Comparison of ENCODE assay signal across 9 mouse cellular contexts in genomic region chr8:120572534-120572933, GRCm38 (mm10). TPM values are rescaled to one million over a fixed set of nuclear protein-coding genes. Genes with fewer than 3 reads are reported as not detected.
DNase-seq lines count a peak whose midpoint lies in the region; ATAC-seq lines count a peak whose summit lies in the region.
"Had no signal": no experiment of that assay in that cellular context is flagged by ENCODE, and none has a peak within 500 bp of the region (broad histone marks: within the 10 kb centered on the region; RNA-seq: fewer than 3 reads in every experiment).

No protein-coding gene starts in this region.

- H3K4me1 ChIP-seq in heart, embryonic 12.5 days (replicated peaks): peaks cover 45% of the 10 kb centered on the region

- DNase-seq in frontal cortex, postnatal 14 days (ENCODE audit: low spot score in 2 of 2): no peak
- peak; percentile 81 for DNase-seq in B cell, adult 2 months
- DNase-seq in cerebellum, postnatal 36 days: peak; percentile 54 to 65
- DNase-seq in adipocyte (ENCODE audit: low spot score): no peak
- no peak for DNase-seq in urinary bladder, adult 2 months (ENCODE audit: low spot score)

- peak; percentile 53 for ATAC-seq in frontal cortex, adult (ENCODE audit: low TSS enrichment)
- ATAC-seq in monocyte, adult 5-6 weeks (replicated peaks; ENCODE audit: insufficient number of reproducible peaks, low FRiP score, low TSS enrichment, poor library complexity, severe bottlenecking): peak; percentile 42
- no peak for ATAC-seq in heart, embryonic 12.5 days (ENCODE audit: insufficient number of reproducible peaks, low FRiP score)

- H3K27ac ChIP-seq in heart, embryonic 12.5 days (ENCODE audit: poor library complexity, severe bottlenecking): no peak overlapping the region

- 85% methylated on average over 21 of the region's 21 CpGs for WGBS in heart, embryonic 12.5 days

- no peaks in the 10 kb centered on the region for H3K27me3 ChIP-seq in heart, embryonic 12.5 days (replicated peaks)
- H3K27me3 ChIP-seq: limb, embryonic 13.5 days had no signal

- H3K9me3 ChIP-seq in heart, embryonic 12.5 days (replicated peaks): no peaks in the 10 kb centered on the region
- H3K9me3 ChIP-seq: limb, embryonic 13.5 days had no signal

- no peak overlapping the region for H3K4me2 ChIP-seq in heart, embryonic 12.5 days
- H3K4me2 ChIP-seq: limb, embryonic 13.5 days had no signal

- H3K36me3 ChIP-seq in heart, embryonic 12.5 days: peaks cover 98% of the 10 kb centered on the region

- H3K9ac ChIP-seq in heart, embryonic 12.5 days: no peak overlapping the region
- H3K9ac ChIP-seq: limb, embryonic 13.5 days had no signal

- H3K4me3 ChIP-seq in heart, embryonic 12.5 days: no peak overlapping the region
- H3K4me3 ChIP-seq: limb, embryonic 13.5 days had no signal

RNA-seq across cellular contexts. Expression of gene Gins2, which starts 16.6 kb away (rescaled TPM):
- 1.1 to 3.2 TPM (median 1.3 TPM) in 3 replicates for total RNA-seq in monocyte, adult 5-6 weeks (2017)
- polyA plus RNA-seq in urinary bladder, adult 2 months (2012; rRNA removed): 4.0 and 6.4 TPM in 2 replicates
- polyA plus RNA-seq in heart, embryonic 12.5 days (2016; fragmentation: Nextera tagmentation; extraction: Ambion mirVana): 63.4 and 66.8 TPM in 2 replicates

Comparison
In these comparisons a context has a peak if more than half of its experiments do, and no peak if none do; other contexts are left out.
1. DNase-seq: peak in B cell, adult 2 months (2 of 2) and cerebellum, postnatal 36 days (2 of 2); none in frontal cortex, postnatal 14 days (0 of 2), adipocyte (single experiment) and urinary bladder, adult 2 months (single experiment).